Mouse (Mus musculus) adrenal gland, postnatal 25 days (tissue): ENCODE measurements around the gene Srgap1. TPM values are rescaled to one million over a fixed set of nuclear protein-coding genes. Genes with fewer than 3 reads are reported as not detected.

Experiments
- DNase-seq: peaks from one replicate; pipeline ENCODE4 v3.0.0; 2021; ENCODE audit warnings: mixed read lengths
- total RNA-seq: library from RNA; stranded (reverse); gene quantifications from 2 replicates; pipeline ENCODE4 v1.2.3, GENCODE M21; 2021

Srgap1 gene
- total RNA-seq, 1 experiment from 2014 or later = 2.3 TPM

- no peak for DNase-seq
Measured at GRCm38 (mm10) chr10:121817983-121818382, 229.1 kb downstream of the Srgap1 start.

DNA sequence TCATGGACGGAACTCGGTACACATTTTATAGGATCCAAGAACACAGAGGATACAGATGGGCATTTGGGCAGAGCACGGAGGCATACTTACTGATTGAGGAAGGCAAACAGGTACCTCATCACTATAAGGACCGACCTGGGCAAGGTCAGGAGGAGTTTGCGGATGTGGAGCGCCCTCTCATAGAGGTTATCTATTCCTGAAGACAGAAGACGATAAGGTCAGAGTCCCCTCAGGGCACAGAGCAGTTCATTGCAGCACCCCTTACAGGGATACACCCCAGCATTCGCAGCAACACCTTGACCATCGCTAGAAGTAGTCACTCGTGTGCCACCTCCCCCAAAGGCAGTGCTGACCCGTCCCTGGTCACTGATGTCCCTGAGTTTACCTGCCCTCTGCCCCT is 239.3 kb downstream of the Srgap1 start:
- no peak for DNase-seq

DNA sequence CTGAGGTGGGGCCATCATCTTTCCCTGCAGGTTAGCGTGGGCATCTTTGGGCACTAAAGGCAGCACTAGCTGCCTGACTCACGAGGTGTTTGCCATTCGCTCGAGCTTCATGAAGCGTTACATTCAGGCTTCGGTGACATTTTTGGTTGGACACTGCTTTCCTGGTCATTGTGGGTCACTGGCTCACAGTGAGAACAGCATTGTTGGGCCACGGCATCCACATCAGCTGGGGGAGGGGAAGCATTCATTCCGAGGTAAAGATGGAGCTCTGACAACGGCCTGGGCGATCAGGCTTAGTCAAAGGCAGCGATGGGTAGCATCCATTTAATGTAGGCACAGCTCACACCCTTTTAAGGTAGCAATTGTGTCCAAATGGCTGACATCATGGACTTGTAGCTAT is 240.3 kb downstream of the Srgap1 start:
- DNase-seq = no peak

GRCm38 (mm10) chr10:121805933-121806341 is 241.2 kb downstream of the Srgap1 start:
- DNase-seq = no peak

GRCm38 (mm10) chr10:121804551-121804950 is 242.6 kb downstream of the Srgap1 start:
- DNase-seq = no peak

- no peak for DNase-seq
Measured at GRCm38 (mm10) chr10:121800041-121800440, 247.1 kb downstream of the Srgap1 start.

DNA sequence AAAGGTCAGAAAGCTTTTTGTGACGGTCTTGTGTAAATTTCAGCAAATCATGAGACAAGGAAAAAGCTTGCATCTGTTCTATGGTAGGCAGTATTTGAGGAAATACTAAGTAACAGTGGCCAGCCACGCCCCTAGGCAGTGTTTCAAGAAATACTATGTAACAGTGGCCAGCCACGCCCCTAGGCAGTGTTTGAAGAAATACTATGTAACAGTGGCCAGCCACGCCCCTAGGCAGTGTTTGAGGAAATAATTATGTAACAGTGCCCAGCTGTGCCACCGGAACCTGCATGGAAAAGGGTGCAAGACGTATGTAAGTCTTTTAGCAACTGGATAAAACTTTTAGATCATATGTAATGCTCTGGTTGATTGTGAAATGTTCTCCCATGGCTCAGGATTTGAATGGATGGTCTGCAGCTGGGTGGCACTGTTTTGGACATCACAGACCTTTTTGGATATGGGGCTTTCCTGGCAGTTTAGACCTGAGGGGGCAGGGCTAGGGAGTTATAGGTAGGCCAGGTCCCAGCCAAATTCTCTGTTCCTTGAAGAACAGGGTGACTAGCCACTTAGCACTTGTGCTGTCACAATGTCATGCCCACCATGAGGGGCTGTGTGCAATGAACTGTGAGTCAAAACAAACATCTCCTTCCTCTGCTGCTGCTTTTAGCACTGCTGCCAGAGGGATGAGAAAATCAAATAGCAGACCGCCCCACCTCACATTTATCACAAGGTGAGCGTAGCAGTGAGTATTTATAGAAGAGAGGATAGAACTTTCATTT is 250.9 kb downstream of the Srgap1 start:
- DNase-seq = no peak

DNA sequence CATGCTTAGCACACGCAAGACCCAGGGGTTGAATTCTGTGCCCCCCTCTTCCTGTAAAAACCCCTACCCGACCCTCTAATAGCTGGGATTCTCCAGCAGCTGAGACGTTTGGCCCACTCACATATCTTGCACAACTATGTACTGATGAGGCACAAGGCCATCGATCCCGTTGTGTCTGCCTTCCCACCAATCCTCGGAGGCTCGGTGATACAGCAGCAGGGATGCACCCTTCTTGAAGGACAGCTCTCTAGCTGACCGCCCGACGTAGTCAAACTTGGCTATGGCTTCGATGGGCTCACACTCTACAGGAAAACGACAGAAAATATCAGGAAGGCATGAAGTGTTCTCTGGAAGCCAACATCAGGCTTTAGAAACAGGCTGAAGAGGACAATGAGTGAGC is 252.6 kb downstream of the Srgap1 start:
- no peak for DNase-seq

- no peak for DNase-seq
Measured at GRCm38 (mm10) chr10:121792661-121793060, 254.5 kb downstream of the Srgap1 start.

- DNase-seq = no peak
Measured at GRCm38 (mm10) chr10:121790078-121790477, 257.0 kb downstream of the Srgap1 start.

DNA sequence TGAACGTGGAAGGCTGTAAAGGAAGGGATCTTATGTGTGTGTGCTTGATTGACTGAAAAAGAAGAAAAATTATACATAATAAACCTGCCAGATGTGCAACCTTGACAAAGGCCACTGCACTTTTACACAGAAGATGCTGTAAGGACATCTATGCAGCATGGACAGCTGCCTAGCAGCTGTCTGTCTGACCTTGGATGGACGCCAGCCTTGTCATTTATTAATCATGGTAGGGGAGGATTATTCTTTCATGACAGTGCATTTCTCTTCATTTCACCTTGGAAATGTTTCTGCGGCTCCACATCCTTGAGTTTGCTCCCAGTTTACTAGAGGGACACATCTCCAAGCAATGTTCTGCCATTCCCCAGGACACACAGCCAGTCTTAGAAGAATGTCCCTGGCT is 258.6 kb downstream of the Srgap1 start:
- peak; percentile 43 for DNase-seq

DNA sequence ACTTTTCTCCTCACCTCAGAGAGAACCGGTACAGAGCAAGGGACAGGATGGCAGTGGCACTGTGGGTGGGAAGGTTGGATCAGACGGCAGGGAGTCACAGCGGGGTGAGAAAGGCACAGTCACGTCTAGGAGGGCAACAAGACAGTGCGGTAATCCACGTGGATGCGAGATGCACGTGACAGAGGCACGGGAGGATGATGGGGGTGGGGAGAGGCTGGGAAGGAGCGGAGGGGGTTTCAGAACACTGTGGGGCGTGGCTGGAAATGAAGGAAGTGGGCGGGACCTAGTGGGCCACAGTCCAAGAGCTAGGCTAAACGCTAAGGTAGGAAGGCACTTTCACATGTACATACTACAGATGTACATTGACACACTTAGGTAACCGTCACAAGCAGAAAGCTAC is 266.0 kb downstream of the Srgap1 start:
- DNase-seq = no peak

- no peak for DNase-seq
Measured at GRCm38 (mm10) chr10:121775990-121776389, 271.1 kb downstream of the Srgap1 start.

- DNase-seq = no peak
Measured at GRCm38 (mm10) chr10:121773813-121774212, 273.3 kb downstream of the Srgap1 start.

DNA sequence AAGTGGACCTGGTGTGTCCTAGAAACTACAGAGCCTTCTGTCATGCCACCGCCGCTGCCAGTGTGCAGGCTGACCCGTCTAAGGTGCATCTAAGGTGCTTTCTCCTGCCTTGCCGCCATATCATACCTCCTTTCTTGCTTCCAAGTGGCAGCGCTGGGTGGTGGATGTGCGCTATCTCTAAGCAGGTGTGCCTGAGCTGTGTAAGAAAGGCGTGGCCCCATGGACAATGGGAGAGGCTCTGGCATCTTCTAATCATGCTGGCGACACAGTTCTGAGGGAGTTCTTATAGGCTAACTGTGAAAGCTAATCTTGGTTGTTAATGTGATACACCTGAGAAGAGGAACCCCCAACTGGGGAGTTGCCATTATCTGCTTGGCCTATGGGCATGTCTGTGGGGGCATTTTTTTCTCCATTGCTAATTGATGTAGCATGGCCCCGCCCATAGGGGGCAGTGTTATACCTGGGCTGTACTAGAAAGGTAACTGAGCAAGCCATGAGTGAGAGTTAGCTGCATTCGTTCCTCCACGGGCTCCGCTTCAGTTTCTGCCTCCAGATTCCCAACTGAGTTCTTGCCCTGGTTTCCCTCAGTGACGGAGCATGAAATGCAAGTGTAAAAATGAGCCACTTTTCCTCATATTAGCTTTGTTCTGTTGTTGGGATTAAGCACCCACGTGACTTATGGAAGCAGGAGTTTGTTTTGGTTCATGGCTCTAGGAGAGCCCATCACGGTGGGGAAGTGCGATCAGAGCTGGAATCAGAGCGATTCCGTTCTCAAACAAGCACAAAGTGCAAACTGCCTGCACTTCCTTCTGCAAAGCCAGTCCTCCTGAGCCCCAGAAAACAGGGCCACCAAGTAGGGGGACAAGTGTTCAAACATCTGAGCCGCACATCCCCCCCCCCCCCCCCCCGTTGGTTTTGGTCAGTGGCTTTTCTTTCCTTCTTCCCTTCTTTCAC is 276.2 kb downstream of the Srgap1 start:
- DNase-seq = peak; percentile 37

- no peak for DNase-seq
Measured at GRCm38 (mm10) chr10:121769711-121770110, 277.4 kb downstream of the Srgap1 start.

DNA sequence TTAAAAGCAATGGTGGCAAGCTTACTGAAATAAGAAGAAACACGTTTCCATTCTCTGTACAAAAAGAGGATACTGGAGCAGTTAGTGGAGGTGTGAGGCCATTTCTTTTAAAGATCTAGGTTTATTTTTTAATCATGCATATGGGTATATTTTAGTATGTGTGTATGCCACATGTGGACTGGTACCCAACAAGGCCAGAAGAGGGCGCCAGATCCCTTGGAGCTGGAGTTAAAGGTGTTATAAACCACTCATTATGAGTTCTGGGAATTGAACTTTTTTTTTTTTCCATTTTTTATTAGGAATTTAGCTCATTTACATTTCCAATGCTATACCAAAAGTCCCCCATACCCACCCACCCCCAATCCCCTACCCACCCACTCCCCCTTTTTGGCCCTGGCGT is 279.8 kb downstream of the Srgap1 start:
- peak; percentile 37 for DNase-seq

GRCm38 (mm10) chr10:121765174-121766057 is 281.7 kb downstream of the Srgap1 start:
- DNase-seq = no peak

GRCm38 (mm10) chr10:121764469-121765173 is 282.5 kb downstream of the Srgap1 start:
- DNase-seq = no peak

DNA sequence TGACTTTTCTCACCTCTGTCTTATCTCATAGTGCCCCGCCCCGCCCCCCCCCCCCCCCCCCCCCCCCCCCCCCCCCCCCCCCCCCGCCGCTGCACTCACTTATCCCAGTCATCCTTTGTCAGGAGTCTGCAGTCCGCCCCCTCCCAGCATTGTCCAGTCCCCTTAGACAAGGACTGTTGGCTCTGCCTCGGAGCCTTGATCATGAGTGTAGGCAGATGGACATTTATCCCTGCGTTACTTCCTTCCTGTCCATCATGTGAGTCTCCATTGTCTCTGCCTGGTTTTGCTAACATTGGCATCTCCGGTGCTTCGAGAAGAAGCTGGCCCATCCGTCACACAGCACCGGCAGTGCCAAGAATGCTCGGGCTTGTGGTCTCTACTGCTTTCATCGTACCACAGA is 283.9 kb downstream of the Srgap1 start:
- DNase-seq = no peak

DNA sequence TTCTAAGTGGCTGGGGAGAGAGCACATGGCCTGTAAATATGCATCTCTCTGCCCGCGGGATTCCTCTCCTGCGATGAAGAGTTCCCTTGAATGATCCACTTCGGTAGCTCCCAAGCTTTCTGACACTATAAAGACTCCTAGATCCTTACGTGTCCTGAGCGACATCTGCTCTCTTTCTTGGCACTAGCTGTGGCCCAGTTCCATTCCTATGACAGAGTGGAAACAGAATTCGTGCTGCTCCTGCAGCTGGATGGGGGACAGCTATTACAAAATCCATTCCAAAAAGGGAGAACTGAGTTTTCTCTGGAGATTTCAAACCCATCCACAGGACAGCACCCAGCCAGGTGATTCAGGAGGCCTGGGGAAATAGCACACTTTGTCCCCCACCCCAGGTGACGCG is 285.0 kb downstream of the Srgap1 start:
- no peak for DNase-seq

DNA sequence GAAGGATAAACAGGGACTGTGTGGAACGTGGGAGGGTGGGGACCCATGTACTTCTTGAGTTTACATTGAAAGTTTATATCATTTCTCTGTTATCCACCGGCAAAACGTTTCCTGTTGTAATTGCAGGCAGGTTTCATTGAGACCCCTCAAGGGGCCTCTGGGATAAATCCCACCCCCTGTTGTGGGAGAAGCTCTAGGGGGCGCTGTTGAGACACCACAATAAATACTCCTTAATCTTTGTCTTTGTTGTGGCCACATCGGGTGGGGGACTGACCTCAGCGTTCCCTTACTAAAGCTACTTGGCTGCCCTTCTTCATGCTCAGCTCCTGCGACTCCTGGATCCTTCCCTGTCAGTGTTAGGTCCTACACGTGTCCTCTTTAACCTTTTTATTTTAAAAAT is 288.0 kb downstream of the Srgap1 start:
- no peak for DNase-seq
